Comparison of ENCODE assay signal across 21 mouse cellular contexts in genomic region chr5:5242704-5243103, GRCm38 (mm10).
DNase-seq lines count a peak whose midpoint lies in the region; ATAC-seq and TF ChIP-seq lines count a peak whose summit lies in the region.
"Had no signal": no experiment of that assay in that cellular context is flagged by ENCODE, and none has a peak within 500 bp of the region (broad histone marks: within the 10 kb centered on the region; RNA-seq: fewer than 3 reads in every experiment).

No protein-coding gene starts in this region.

- dilution Hi-C loops in CH12.LX (cut with MboI; ENCODE audit: extremely low pct_ligation_motif_present, extremely low pct_unique_long_range_greater_than_20kb, low sequenced_read_pairs) = no loop called here

- no peaks in the 10 kb centered on the region for H3K4me1 ChIP-seq in hindbrain, embryonic 11.5 days (replicated peaks; ENCODE audit: control insufficient read depth, insufficient read depth, low read length)
- H3K4me1 ChIP-seq in hindbrain, embryonic 16.5 days (ENCODE audit: control insufficient read depth, insufficient read depth, low read depth, low read length) = no peaks in the 10 kb centered on the region
- H3K4me1 ChIP-seq in hindbrain, embryonic 13.5 days (replicated peaks) = peaks cover 12% of the 10 kb centered on the region
- no peaks in the 10 kb centered on the region for H3K4me1 ChIP-seq in hindbrain, embryonic 10.5 days (replicated peaks)
- H3K4me1 ChIP-seq in CH12.LX (ENCODE audit: control insufficient read depth in 1 of 2, insufficient read depth in 2 of 2) = peaks cover 13 to 21% of the 10 kb centered on the region in 2 experiments
- H3K4me1 ChIP-seq: embryonic facial prominence, embryonic 10.5 days; embryonic facial prominence, embryonic 12.5 days; forebrain, embryonic 13.5 days; forebrain, embryonic 15.5 days had no signal

- no peak overlapping the region for H3K27ac ChIP-seq in hindbrain, embryonic 11.5 days (ENCODE audit: low read depth, low read length)
- no peak overlapping the region for H3K27ac ChIP-seq in hindbrain, embryonic 16.5 days (ENCODE audit: low read depth, low read length)
- peak overlapping the region; percentile 40; the same call in 1 of the 2 replicates for H3K27ac ChIP-seq in hindbrain, embryonic 13.5 days
- no peak overlapping the region for H3K27ac ChIP-seq in hindbrain, embryonic 10.5 days
- H3K27ac ChIP-seq in CH12.LX (ENCODE audit: insufficient read depth, low read depth) = no peak overlapping the region
- H3K27ac ChIP-seq: embryonic facial prominence, embryonic 10.5 days; embryonic facial prominence, embryonic 12.5 days; forebrain, embryonic 13.5 days; forebrain, embryonic 15.5 days had no signal

- no peaks in the 10 kb centered on the region for H3K27me3 ChIP-seq in hindbrain, embryonic 11.5 days (ENCODE audit: control insufficient read depth, insufficient read depth, low read length)
- no peaks in the 10 kb centered on the region for H3K27me3 ChIP-seq in hindbrain, embryonic 16.5 days (replicated peaks; ENCODE audit: control insufficient read depth, insufficient read depth, low read length)
- H3K27me3 ChIP-seq in hindbrain, embryonic 13.5 days = no peaks in the 10 kb centered on the region
- H3K27me3 ChIP-seq in hindbrain, embryonic 10.5 days (ENCODE audit: insufficient read depth, poor library complexity, severe bottlenecking) = no peaks in the 10 kb centered on the region
- no peaks in the 10 kb centered on the region for H3K27me3 ChIP-seq in CH12.LX (replicated peaks)
- H3K27me3 ChIP-seq: embryonic facial prominence, embryonic 12.5 days; forebrain, embryonic 13.5 days; forebrain, embryonic 15.5 days; Patski had no signal

- no peak overlapping the region for H3K4me3 ChIP-seq in hindbrain, embryonic 11.5 days (ENCODE audit: low read depth, low read length)
- H3K4me3 ChIP-seq in hindbrain, embryonic 16.5 days (ENCODE audit: low read length) = no peak overlapping the region
- no peak overlapping the region for H3K4me3 ChIP-seq in hindbrain, embryonic 13.5 days
- no peak overlapping the region for H3K4me3 ChIP-seq in hindbrain, embryonic 10.5 days
- no peak overlapping the region for H3K4me3 ChIP-seq in CH12.LX (replicated peaks in 1 of 3; ENCODE audit: low read depth in 2 of 3, low read length in 2 of 3, poor library complexity in 1 of 3)
- H3K4me3 ChIP-seq: embryonic facial prominence, embryonic 10.5 days; embryonic facial prominence, embryonic 12.5 days; forebrain, embryonic 13.5 days; forebrain, embryonic 15.5 days had no signal

- no peak for TF ChIP-seq CTCF in CH12.LX (conservative IDR thresholded peaks at IDR 0.05 in 1 of 2, IDR thresholded peaks at IDR 0.05 in 1 of 2; ENCODE audit: low read depth in 2 of 2, low read length in 2 of 2)

- WGBS in hindbrain, embryonic 11.5 days = 85% methylated on average over 5 of the region's 5 CpGs
- 65% methylated on average over 5 of the region's 5 CpGs for WGBS in hindbrain, embryonic 16.5 days
- 69% methylated on average over 5 of the region's 5 CpGs for WGBS in hindbrain, embryonic 13.5 days
- 90% methylated on average over 5 of the region's 5 CpGs for WGBS in hindbrain, embryonic 10.5 days

- no peaks in the 10 kb centered on the region; the same call in 1 of the 2 replicates for H3K9me3 ChIP-seq in hindbrain, embryonic 11.5 days (ENCODE audit: control insufficient read depth, low read length)
- H3K9me3 ChIP-seq in hindbrain, embryonic 16.5 days (ENCODE audit: control insufficient read depth, low read length) = no peaks in the 10 kb centered on the region
- 0 out of 2 replicates have a peak, but pooled peaks cover 4% of the 10 kb centered on the region for H3K9me3 ChIP-seq in hindbrain, embryonic 13.5 days
- H3K9me3 ChIP-seq in hindbrain, embryonic 10.5 days = peaks cover 5% of the 10 kb centered on the region; the same call in 1 of the 2 replicates
- peaks cover 2% of the 10 kb centered on the region for H3K9me3 ChIP-seq in CH12.LX (replicated peaks; ENCODE audit: low read length)
- H3K9me3 ChIP-seq: forebrain, embryonic 13.5 days; forebrain, embryonic 15.5 days; G1E had no signal

- peak; percentile 51; the same call in 1 of the 2 replicates for ATAC-seq in hindbrain, embryonic 11.5 days (ENCODE audit: low FRiP score)
- ATAC-seq in hindbrain, embryonic 16.5 days = no peak
- ATAC-seq in hindbrain, embryonic 13.5 days (ENCODE audit: low FRiP score) = no peak
- ATAC-seq: activated CD4-positive, CD25-positive, alpha-beta regulatory T cell, adult 4 months; forebrain, embryonic 13.5 days; forebrain, embryonic 15.5 days; Patski had no signal

- no peaks in the 10 kb centered on the region for H3K36me3 ChIP-seq in hindbrain, embryonic 11.5 days (ENCODE audit: control insufficient read depth, insufficient read depth, low read length)
- H3K36me3 ChIP-seq in hindbrain, embryonic 16.5 days (ENCODE audit: control insufficient read depth, insufficient read depth, low read length) = no peaks in the 10 kb centered on the region
- H3K36me3 ChIP-seq in hindbrain, embryonic 13.5 days = peaks cover 4% of the 10 kb centered on the region
- peaks cover 5% of the 10 kb centered on the region for H3K36me3 ChIP-seq in hindbrain, embryonic 10.5 days
- H3K36me3 ChIP-seq in CH12.LX (replicated peaks in 1 of 2; ENCODE audit: control insufficient read depth in 1 of 2, insufficient read depth in 1 of 2, low read length in 1 of 2) = peaks cover 7 to 11% of the 10 kb centered on the region in 2 experiments
- H3K36me3 ChIP-seq: forebrain, embryonic 15.5 days; G1E had no signal

- no peak overlapping the region for H3K4me2 ChIP-seq in hindbrain, embryonic 11.5 days (replicated peaks; ENCODE audit: low read depth, low read length)
- H3K4me2 ChIP-seq in hindbrain, embryonic 16.5 days (ENCODE audit: low read length) = no peak overlapping the region
- H3K4me2 ChIP-seq in hindbrain, embryonic 13.5 days = no peak overlapping the region
- H3K4me2 ChIP-seq in CH12.LX (ENCODE audit: insufficient read depth, low read depth, poor library complexity, severe bottlenecking) = no peak overlapping the region
- H3K4me2 ChIP-seq: embryonic facial prominence, embryonic 12.5 days; forebrain, embryonic 13.5 days; forebrain, embryonic 15.5 days had no signal

- no peak for TF ChIP-seq POLR2A in CH12.LX (IDR thresholded peaks at IDR 0.05; ENCODE audit: low read depth, low read length)

- TF ChIP-seq RAD21 in CH12.LX (IDR thresholded peaks at IDR 0.05; ENCODE audit: low read depth, low read length) = no peak

- no peak for DNase-seq in hindbrain, embryonic 11.5 days (ENCODE audit: low spot score)
- no peak for DNase-seq in hindbrain, embryonic 10.5 days (ENCODE audit: low spot score)
- DNase-seq in CH12.LX (ENCODE audit: extremely low read depth) = peak; percentile 27
- DNase-seq in thymus, postnatal 4 days = no peak
- DNase-seq: adrenal gland, adult 8-10 months; adrenal gland, postnatal 14 days; adrenal gland, postnatal 36 days; cerebellum, adult 11-12 months; cerebellum, adult 2 months; cerebellum, adult 9-10 months; cerebellum, postnatal 10 days; cerebellum, postnatal 25 days had no signal

- H3K79me2 ChIP-seq in CH12.LX (replicated peaks; ENCODE audit: control insufficient read depth, extremely low read depth, insufficient read depth, poor library complexity, severe bottlenecking) = no peaks in the 10 kb centered on the region

- in situ Hi-C loops in CH12.LX (cut with MboI; ENCODE audit: low pct_ligation_motif_present, low pct_unique_long_range_greater_than_20kb, low sequenced_read_pairs) = no loop called here

- no peak for TF ChIP-seq EP300 in CH12.LX (IDR thresholded peaks at IDR 0.05; ENCODE audit: low read length)

- H3K9ac ChIP-seq in hindbrain, embryonic 11.5 days (ENCODE audit: low read depth, low read length) = no peak overlapping the region
- no peak overlapping the region for H3K9ac ChIP-seq in hindbrain, embryonic 16.5 days (ENCODE audit: low read depth, low read length)
- H3K9ac ChIP-seq in hindbrain, embryonic 13.5 days = no peak overlapping the region
- no peak overlapping the region for H3K9ac ChIP-seq in CH12.LX (ENCODE audit: insufficient read depth, low read depth)
- H3K9ac ChIP-seq: embryonic facial prominence, embryonic 12.5 days; forebrain, embryonic 13.5 days; forebrain, embryonic 15.5 days had no signal

TF ChIP-seq in CH12.LX, 34 proteins besides CTCF, POLR2A, EP300 and RAD21:
- TF ChIP-seq ZC3H11A (IDR thresholded peaks at IDR 0.05; ENCODE audit: low read depth, low read length) (no peak), NRF1 (IDR thresholded peaks at IDR 0.05; ENCODE audit: low read depth, low read length) (no peak), TBP (conservative IDR thresholded peaks at IDR 0.05; ENCODE audit: low read depth, low read length) (0 out of 2 replicates have a peak, but pooled peaks have one; percentile 30), HCFC1 (IDR thresholded peaks at IDR 0.05; ENCODE audit: low read depth, low read length) (no peak)
